Mouse (Mus musculus) T-helper 1 cell (primary cell): ENCODE measurements around the gene Cnksr2.

Source experiments
- in situ Hi-C: fragments of 300-600 bp; cut with MboI, MseI; formaldehyde crosslinking; loops from one replicate; pipeline ENCODE4 v1.15.1; 2025; ENCODE audit warnings: high pct_unique_total_duplicates

Cnksr2 gene

GRCm38 (mm10) chrX:158043057-158043843 is at the start of gene Cnksr2:
Gene Cnksr2 (minus strand): TSS chrX:158043294.
- in situ Hi-C loops, result no loop called here

GRCm38 (mm10) chrX:158043844-158044140 is 698 bp upstream of the Cnksr2 start:
- in situ Hi-C loops, result no loop called here

- in situ Hi-C loops, result no loop called here
These were observed 638 bp downstream of the Cnksr2 start for GRCm38 (mm10) chrX:158042255-158043056.

GRCm38 (mm10) chrX:158041703-158042102 is 1.4 kb downstream of the Cnksr2 start:
- in situ Hi-C loops, result no loop called here

- in situ Hi-C loops, result loop anchor here (5.0 kb wide), 1 partner anchor 976 kb away; no protein-coding TSS in a partner anchor
These were observed 91.4 kb downstream of the Cnksr2 start for GRCm38 (mm10) chrX:157951698-157952097.

- in situ Hi-C loops, result no loop called here
These were observed 93.8 kb downstream of the Cnksr2 start for GRCm38 (mm10) chrX:157949256-157949655.

- in situ Hi-C loops, result no loop called here
These were observed 98.0 kb downstream of the Cnksr2 start for GRCm38 (mm10) chrX:157945121-157945520.

GRCm38 (mm10) chrX:157936611-157937010 is 106.5 kb downstream of the Cnksr2 start:
- in situ Hi-C loops, result loop anchor here (10.0 kb wide), 1 partner anchor 1338 kb away; no protein-coding TSS in a partner anchor

- in situ Hi-C loops, result no loop called here
These were observed 123.0 kb downstream of the Cnksr2 start for GRCm38 (mm10) chrX:157920093-157920492.

- in situ Hi-C loops, result no loop called here
These were observed 213.1 kb downstream of the Cnksr2 start for GRCm38 (mm10) chrX:157829983-157830382.

GRCm38 (mm10) chrX:157818921-157819260 is 224.2 kb downstream of the Cnksr2 start:
- in situ Hi-C loops, result no loop called here

- in situ Hi-C loops, result no loop called here
These were observed 224.7 kb downstream of the Cnksr2 start, which contains the start of gene Klhl34 for GRCm38 (mm10) chrX:157818207-157818920. Gene Klhl34 (plus strand): TSS chrX:157818435.

GRCm38 (mm10) chrX:157817571-157818206 is 225.4 kb downstream of the Cnksr2 start:
- in situ Hi-C loops, result no loop called here

- in situ Hi-C loops, result no loop called here
These were observed 233.4 kb downstream of the Cnksr2 start for GRCm38 (mm10) chrX:157809721-157810120.

GRCm38 (mm10) chrX:157801669-157802068 is 241.4 kb downstream of the Cnksr2 start:
- in situ Hi-C loops, result no loop called here
